Mouse (Mus musculus) heart, embryonic 16.5 days (tissue): ENCODE measurements around the gene Cmpk2. TPM values are rescaled to one million over a fixed set of nuclear protein-coding genes. Genes with fewer than 3 reads are reported as not detected.

Experiments
- ATAC-seq: fragments of 200-750 bp; cut with Nextera tagmentation; replicated peaks from 2 replicates; pipeline ENCODE4 v1.8.0; 2017; ENCODE audit warnings: moderate number of reproducible peaks; ENCODE audit not compliant: insufficient read depth, low FRiP score; ENCODE audit errors: extremely low read depth
- H3K27ac ChIP-seq: fragments of 300-500 bp; sonication (generic); 2 replicates; pipeline ENCODE4 v1.5.1; 2014; ENCODE audit warnings: mild to moderate bottlenecking, low read length, control low read depth, moderate library complexity
- H3K27me3 ChIP-seq: fragments of 300-500 bp; sonication (generic); 2 replicates; pipeline ENCODE4 v1.6.1; 2014; ENCODE audit warnings: low read length, mixed read lengths; ENCODE audit not compliant: control insufficient read depth, insufficient read depth
- H3K36me3 ChIP-seq: fragments of 300-500 bp; sonication (generic); 2 replicates; pipeline ENCODE4 v1.6.1; 2014; ENCODE audit not compliant: control insufficient read depth, insufficient read depth
- H3K4me1 ChIP-seq: fragments of 300-500 bp; sonication (generic); 2 replicates; pipeline ENCODE4 v1.6.1; 2014; ENCODE audit warnings: low read length, mixed read lengths; ENCODE audit not compliant: control insufficient read depth, insufficient read depth
- H3K4me2 ChIP-seq: fragments of 300-500 bp; sonication (generic); 2 replicates; pipeline ENCODE4 v1.6.1; 2014; ENCODE audit warnings: low read depth, mild to moderate bottlenecking, control low read depth, low read length
- H3K4me3 ChIP-seq: fragments of 300-500 bp; sonication (generic); 2 replicates; pipeline ENCODE4 v1.5.1; 2014; ENCODE audit warnings: mild to moderate bottlenecking, control low read depth, low read length
- H3K9ac ChIP-seq: fragments of 300-500 bp; sonication (generic); 2 replicates; pipeline ENCODE4 v1.6.1; 2014; ENCODE audit warnings: low read length, control low read depth
- H3K9me3 ChIP-seq: fragments of 300-500 bp; sonication (generic); replicated peaks from 2 replicates; pipeline ENCODE4 v1.6.1; 2016; ENCODE audit warnings: low read length; ENCODE audit not compliant: control insufficient read depth
- WGBS: fragments of 180-500 bp; shearing (Covaris S2); extraction: QIAGEN DNeasy Blood & Tissue Kit; methylation state at CpG from one replicate; pipeline ENCODE4 v1.1.7; 2014; 5-methylcytosine and 5-hydroxymethylcytosine counted together
- polyA plus RNA-seq: library from polyadenylated mRNA; unstranded; fragments of >200 nt; fragmentation: Nextera tagmentation; extraction: Ambion mirVana; gene quantifications from 2 replicates; pipeline ENCODE4 v1.2.1, GENCODE M21; 2015

Gene Cmpk2
- polyA plus RNA-seq, 1 experiment from 2014 or later = 4.1 TPM

DNA sequence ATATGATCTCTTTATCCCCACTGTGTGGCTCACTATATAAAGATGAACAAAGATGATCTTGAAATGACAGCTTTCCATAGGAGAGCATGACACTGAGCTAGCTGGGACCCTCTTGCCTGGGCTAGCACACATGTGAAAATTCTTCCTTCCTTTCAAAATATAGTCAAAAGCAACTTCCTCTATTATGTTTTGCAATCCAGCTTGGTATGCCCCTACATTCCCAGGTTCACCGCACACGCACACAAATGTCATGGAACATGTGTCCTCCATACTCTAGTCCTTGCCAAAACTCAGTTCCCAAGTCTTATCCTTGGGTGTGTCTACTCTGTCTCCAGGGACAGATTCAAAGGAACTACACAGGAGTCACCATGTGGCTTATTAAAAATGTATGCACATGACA is 19.5 kb upstream of the Cmpk2 start:
- H3K9ac ChIP-seq = no peak overlapping the region
- H3K4me1 ChIP-seq = peaks cover 2% of the 10 kb centered on the region; the same call in 1 of the 2 replicates
- no peaks in the 10 kb centered on the region for H3K27me3 ChIP-seq
- H3K36me3 ChIP-seq = no peaks in the 10 kb centered on the region
- H3K4me3 ChIP-seq = no peak overlapping the region
- no peak overlapping the region for H3K4me2 ChIP-seq
- 96% methylated on average over 2 of the region's 2 CpGs for WGBS
- H3K9me3 ChIP-seq = no peaks in the 10 kb centered on the region
- no peak for ATAC-seq
- no peak overlapping the region for H3K27ac ChIP-seq

DNA sequence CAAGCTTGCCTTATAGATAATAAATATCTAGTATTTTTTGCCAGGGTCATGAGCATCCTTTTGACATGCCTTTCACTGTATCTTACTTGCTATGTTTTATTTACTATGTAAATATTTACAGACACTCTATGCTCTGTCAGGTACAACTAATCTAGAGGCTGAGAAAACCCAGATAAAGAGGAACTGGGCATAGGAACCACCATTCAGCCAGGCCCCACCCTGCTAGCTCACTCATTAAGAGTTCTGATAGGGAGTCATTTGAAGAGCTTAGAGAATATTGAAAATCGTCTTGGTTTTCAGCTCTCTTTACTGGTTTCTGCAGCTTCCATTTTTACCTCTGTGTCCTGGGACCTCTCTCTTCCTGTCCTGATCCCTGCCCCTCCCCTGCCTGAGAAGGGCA is 17.9 kb upstream of the Cmpk2 start:
- H3K4me3 ChIP-seq = no peak overlapping the region
- H3K4me2 ChIP-seq = no peak overlapping the region
- no peaks in the 10 kb centered on the region for H3K27me3 ChIP-seq
- no peak for ATAC-seq
- H3K27ac ChIP-seq = no peak overlapping the region
- H3K9ac ChIP-seq = no peak overlapping the region
- no peaks in the 10 kb centered on the region for H3K36me3 ChIP-seq
- H3K9me3 ChIP-seq = no peaks in the 10 kb centered on the region
- peaks cover 2% of the 10 kb centered on the region for H3K4me1 ChIP-seq
- WGBS = 18% methylated on average over 1 of the region's 1 CpGs

DNA sequence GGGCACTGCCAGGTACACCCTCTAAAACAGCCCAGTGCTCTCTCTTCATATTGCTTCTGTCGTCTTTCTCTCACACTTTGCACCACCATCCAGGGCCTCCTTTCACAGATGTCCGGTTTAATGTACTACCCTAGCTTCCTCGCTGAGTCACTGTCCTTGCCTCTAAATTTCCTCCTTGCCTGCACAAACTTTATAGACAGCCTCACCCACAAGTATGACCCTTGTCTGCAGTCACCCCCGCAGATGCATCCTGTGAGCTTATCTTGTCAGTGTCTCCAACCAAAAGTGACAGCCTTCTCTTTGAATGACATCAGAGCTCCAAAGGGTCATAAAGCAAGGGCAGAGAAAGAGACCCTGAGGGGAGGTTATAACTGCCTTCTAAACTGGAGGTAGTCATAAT is 16.1 kb upstream of the Cmpk2 start:
- Histone ChIP-seq H3K4me2 (no peak overlapping the region), H3K4me3 (no peak overlapping the region), H3K27ac (no peak overlapping the region), H3K9ac (no peak overlapping the region), H3K4me1 (peaks cover 8% of the 10 kb centered on the region), H3K27me3 (no peaks in the 10 kb centered on the region), H3K9me3 (no peaks in the 10 kb centered on the region), H3K36me3 (no peaks in the 10 kb centered on the region)
- ATAC-seq = no peak
- WGBS = 40% methylated on average over 4 of the region's 4 CpGs

DNA sequence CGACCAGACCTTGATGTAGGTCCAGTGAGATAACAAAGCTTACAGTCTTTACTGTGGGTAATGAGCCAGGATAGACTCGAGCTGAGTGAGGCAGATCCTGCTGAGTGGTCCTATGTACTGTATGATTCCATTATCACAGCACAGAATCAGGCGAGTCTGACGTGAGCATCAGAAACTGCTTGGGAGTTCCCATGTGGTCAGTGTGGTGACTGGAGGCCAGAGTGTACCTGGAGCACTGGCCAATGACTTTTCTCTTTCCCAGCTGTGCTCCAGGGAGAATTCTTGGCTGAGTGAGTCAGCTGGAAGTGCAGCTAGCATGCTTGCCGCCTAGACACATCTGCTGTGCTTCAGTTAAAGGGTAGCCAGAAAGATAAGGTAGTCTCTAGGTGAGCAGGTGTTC is 14.3 kb upstream of the Cmpk2 start:
- no peaks in the 10 kb centered on the region for H3K9me3 ChIP-seq
- no peak overlapping the region for H3K9ac ChIP-seq
- no peak overlapping the region for H3K4me3 ChIP-seq
- no peaks in the 10 kb centered on the region for H3K27me3 ChIP-seq
- H3K4me1 ChIP-seq = peaks cover 9% of the 10 kb centered on the region
- 35% methylated on average over 5 of the region's 5 CpGs for WGBS
- H3K36me3 ChIP-seq = no peaks in the 10 kb centered on the region
- no peak overlapping the region for H3K27ac ChIP-seq
- H3K4me2 ChIP-seq = no peak overlapping the region
- ATAC-seq = no peak

- H3K4me2 ChIP-seq = peak within 1 kb of the TSS; percentile 46
- no peaks in the 10 kb centered on the region for H3K27me3 ChIP-seq
- H3K9ac ChIP-seq = no peak within 1 kb of the TSS
- H3K4me3 ChIP-seq = peak within 1 kb of the TSS; percentile 6
- WGBS = 39% methylated on average over 13 of the region's 13 CpGs
- H3K9me3 ChIP-seq = no peaks in the 10 kb centered on the region
- no peak within 1 kb of the TSS for H3K27ac ChIP-seq
- no peaks in the 10 kb centered on the region for H3K36me3 ChIP-seq
- H3K4me1 ChIP-seq = peaks cover 16% of the 10 kb centered on the region
- ATAC-seq = peak; percentile 79
These were observed 12.8 kb upstream of the Cmpk2 start, which contains the start of gene Rsad2 for GRCm38 (mm10) chr12:26456028-26456698. Gene Rsad2 (minus strand): TSS chr12:26456452.

DNA sequence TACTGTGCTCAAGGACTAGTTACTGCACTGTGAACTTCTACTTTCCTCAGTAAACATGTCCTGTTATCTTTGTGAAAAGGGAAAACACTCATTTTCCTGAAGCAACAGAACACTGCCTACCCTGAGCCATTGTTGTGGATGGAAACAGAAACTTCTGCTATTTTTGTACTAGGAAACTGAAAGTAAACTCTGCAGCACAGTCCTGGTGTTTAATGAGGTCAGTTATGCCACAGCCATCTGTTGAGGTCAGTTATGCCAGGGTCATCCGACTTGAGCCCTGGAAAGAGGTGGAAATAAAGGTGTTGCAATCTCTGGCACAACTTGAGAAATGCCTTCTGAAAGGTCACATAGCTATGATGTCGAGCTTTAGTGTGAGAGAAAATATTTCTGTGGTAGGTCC is 8.9 kb upstream of the Cmpk2 start:
- Histone ChIP-seq H3K9ac (no peak overlapping the region), H3K4me2 (peak overlapping the region; percentile 34), H3K27me3 (no peaks in the 10 kb centered on the region), H3K36me3 (no peaks in the 10 kb centered on the region), H3K27ac (no peak overlapping the region), H3K4me3 (no peak overlapping the region), H3K4me1 (peaks cover 14% of the 10 kb centered on the region), H3K9me3 (no peaks in the 10 kb centered on the region)
- no peak for ATAC-seq
- 19% methylated on average over 2 of the region's 2 CpGs for WGBS

GRCm38 (mm10) chr12:26465600-26465999 is 3.4 kb upstream of the Cmpk2 start:
- Histone ChIP-seq H3K9me3 (no peaks in the 10 kb centered on the region), H3K27ac (no peak overlapping the region), H3K4me1 (peaks cover 4% of the 10 kb centered on the region; the same call in 1 of the 2 replicates), H3K4me2 (no peak overlapping the region), H3K27me3 (no peaks in the 10 kb centered on the region), H3K4me3 (no peak overlapping the region), H3K9ac (no peak overlapping the region), H3K36me3 (no peaks in the 10 kb centered on the region)
- ATAC-seq = no peak
- 75% methylated on average over 5 of the region's 5 CpGs for WGBS

DNA sequence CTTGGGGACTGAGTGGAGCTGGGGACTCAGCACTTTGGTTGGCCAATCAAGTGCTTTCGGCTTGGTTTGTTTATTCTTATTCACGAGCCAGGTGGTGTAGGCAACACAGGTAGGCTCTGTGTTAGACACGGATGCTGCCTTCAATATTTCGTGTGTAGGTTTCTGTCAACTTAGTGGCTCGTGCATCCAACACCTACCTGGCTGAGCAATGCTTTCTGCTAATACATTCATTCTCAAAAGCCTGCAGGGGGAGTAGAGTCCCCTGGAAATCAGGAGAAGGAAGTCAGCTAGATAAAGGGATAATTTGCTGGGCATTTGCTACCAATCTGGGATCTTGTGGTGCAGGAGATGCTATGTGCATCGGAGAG is 1.0 kb downstream of the Cmpk2 start:
- Histone ChIP-seq H3K9me3 (no peaks in the 10 kb centered on the region), H3K27me3 (no peaks in the 10 kb centered on the region), H3K9ac (peak overlapping the region; percentile 85), H3K27ac (no peak overlapping the region), H3K4me3 (peak overlapping the region; percentile 59), H3K4me2 (peak overlapping the region; percentile 79), H3K36me3 (no peaks in the 10 kb centered on the region), H3K4me1 (peaks cover 4% of the 10 kb centered on the region; the same call in 1 of the 2 replicates)
- 25% methylated on average over 6 of the region's 6 CpGs for WGBS
- no peak for ATAC-seq

GRCm38 (mm10) chr12:26471376-26471775 is 2.4 kb downstream of the Cmpk2 start:
- no peak overlapping the region for H3K4me2 ChIP-seq
- H3K4me3 ChIP-seq = no peak overlapping the region

More at GRCm38 (mm10) chr12:26471376-26471775, 2.4 kb downstream of the Cmpk2 start:
- Histone ChIP-seq H3K4me1 (peaks cover 4% of the 10 kb centered on the region; the same call in 1 of the 2 replicates), H3K27ac (no peak overlapping the region), H3K9ac (no peak overlapping the region), H3K27me3 (no peaks in the 10 kb centered on the region), H3K36me3 (no peaks in the 10 kb centered on the region), H3K9me3 (no peaks in the 10 kb centered on the region)
- ATAC-seq = no peak
- WGBS = 63% methylated on average over 3 of the region's 3 CpGs
